Mouse (Mus musculus) megakaryocyte, embryonic 14.5 days (primary cell): ENCODE results near the gene Ctsw.

Source experiments
- FLI1 ChIP-seq: IDR thresholded peaks from 2 replicates; pipeline ENCODE4 v1.6.1; 2012; ENCODE audit warnings: low read length, inconsistent platforms, mixed read lengths
- GATA1 ChIP-seq: IDR thresholded peaks from 3 replicates; pipeline ENCODE4 v1.6.1; 2012; ENCODE audit warnings: mixed read lengths, low read length, inconsistent platforms, borderline replicate concordance

- TF ChIP-seq FLI1 (no peak), GATA1 (no peak)
These were observed 16.5 kb downstream of the Ctsw start for GRCm38 (mm10) chr19:5451766-5452165.
